Mouse (Mus musculus) spleen, embryonic (tissue): ENCODE measurements around the gene Hist1h1d.
"Not testable (repeated sequence)": the region's sequence is repeated elsewhere in the genome, so short reads cannot be mapped to it uniquely, and the experiment has no call there.

Experiments
- CTCF ChIA-PET: fragments of 350-600 bp; sonication (Branson Sonifier 250); formaldehyde crosslinking; loops from one replicate; lab custom pipeline; 2022; lab: Charles Lee

Gene Hist1h1d

GRCm38 (mm10) chr13:23571022-23571503 lies 18.0 kb downstream of the Hist1h1d start, which contains the start of the genes Hist1h2ae and Hist1h2bg:
Gene Hist1h2ae (minus strand): TSS chr13:23571220.
Gene Hist1h2bg (plus strand): TSS chr13:23571396.
- CTCF ChIA-PET, result no interaction called here

- CTCF ChIA-PET, result not testable (repeated sequence)
These were observed 18.6 kb downstream of the Hist1h1d start for GRCm38 (mm10) chr13:23571504-23572217.

GRCm38 (mm10) chr13:23572218-23573033 lies 19.4 kb downstream of the Hist1h1d start:
- CTCF ChIA-PET, result no interaction called here

GRCm38 (mm10) chr13:23573034-23573897 lies 20.2 kb downstream of the Hist1h1d start:
- CTCF ChIA-PET, result not testable (repeated sequence)

- CTCF ChIA-PET, result not testable (repeated sequence)
These were observed 20.9 kb downstream of the Hist1h1d start, which contains the start of the genes Hist1h2bf and Hist1h2ad for GRCm38 (mm10) chr13:23573898-23574524. Gene Hist1h2bf (minus strand): TSS chr13:23574196. Gene Hist1h2ad (plus strand): TSS chr13:23574381.

GRCm38 (mm10) chr13:23574546-23575170 lies 21.6 kb downstream of the Hist1h1d start:
- CTCF ChIA-PET, result not testable (repeated sequence)

- CTCF ChIA-PET, result no interaction called here
These were observed 22.3 kb downstream of the Hist1h1d start, which contains the start of gene Hist1h3d for GRCm38 (mm10) chr13:23575271-23575851. Gene Hist1h3d (plus strand): TSS chr13:23575763.

GRCm38 (mm10) chr13:23575864-23576313 lies 22.8 kb downstream of the Hist1h1d start:
- CTCF ChIA-PET, result interaction anchor here (0.5 kb wide), 2 partner anchors 13 to 1683 kb away, joined by 3 read pairs; no protein-coding TSS in a partner anchor

GRCm38 (mm10) chr13:23576351-23576881 lies 23.4 kb downstream of the Hist1h1d start:
- CTCF ChIA-PET, result interaction anchor here (0.5 kb wide), 2 partner anchors 14 to 1684 kb away, joined by 3 read pairs; no protein-coding TSS in a partner anchor

GRCm38 (mm10) chr13:23576906-23577639 lies 24.0 kb downstream of the Hist1h1d start:
- CTCF ChIA-PET, result no interaction called here

- CTCF ChIA-PET, result no interaction called here
These were observed 24.8 kb downstream of the Hist1h1d start for GRCm38 (mm10) chr13:23577835-23578234.

GRCm38 (mm10) chr13:23581408-23582218 lies 28.6 kb downstream of the Hist1h1d start, which contains the start of gene Hist1h4d:
Gene Hist1h4d (plus strand): TSS chr13:23581598.
- CTCF ChIA-PET, result interaction anchor here (0.6 kb wide), 1 partner anchor 147 kb away, joined by 3 read pairs; no protein-coding TSS in a partner anchor

GRCm38 (mm10) chr13:23582219-23583056 lies 29.4 kb downstream of the Hist1h1d start:
- CTCF ChIA-PET, result interaction anchor here (0.6 to 1.2 kb wide), 3 partner anchors 39 to 1801 kb away, joined by 3 read pairs; partner anchors contain the start of gene Hist1h2be

- CTCF ChIA-PET, result interaction anchor here (1.2 kb wide), 1 partner anchor 38 kb away, joined by 3 read pairs; the partner anchor contains the start of gene Hist1h2be
These were observed 30.5 kb downstream of the Hist1h1d start for GRCm38 (mm10) chr13:23583387-23584068.

- CTCF ChIA-PET, result no interaction called here
These were observed 31.3 kb downstream of the Hist1h1d start for GRCm38 (mm10) chr13:23584331-23584730.

- CTCF ChIA-PET, result no interaction called here
These were observed 32.0 kb downstream of the Hist1h1d start for GRCm38 (mm10) chr13:23585029-23585441.
